Mouse (Mus musculus) frontal cortex, adult 2 months (tissue): ENCODE results near the gene Fbxl19. TPM values are rescaled to one million over a fixed set of nuclear protein-coding genes. Genes with fewer than 3 reads are reported as not detected.

Source experiments
- DNase-seq, 2 experiments: peaks; one replicate each; pipeline ENCODE4 v3.0.0; 2022; ENCODE audit warnings: low spot score in 1 of 2; ENCODE audit errors: extremely low spot score in 1 of 2
- polyA plus RNA-seq: library from polyadenylated mRNA; depleted of rRNA; stranded (reverse); fragments of >200 nt; gene quantifications from 2 replicates; pipeline ENCODE4 v1.2.3, GENCODE M21; 2012; rRNA removed

Fbxl19 gene
- polyA plus RNA-seq: 58.3 and 62.6 TPM in 2 replicates

- peak in 1 of 2 experiments; percentile 85 for DNase-seq
Measured at GRCm38 (mm10) chr7:127744366-127745045, at the start of gene Fbxl19. TSS of gene Fbxl19 (plus strand) at chr7:127744543.

GRCm38 (mm10) chr7:127698986-127699385, 45.4 kb upstream of the Fbxl19 start:
- DNase-seq: peak in 1 of 2 experiments; percentile 59

- DNase-seq: no peak
Measured at GRCm38 (mm10) chr7:127700712-127701331, 43.5 kb upstream of the Fbxl19 start.

- no peak for DNase-seq
Measured at GRCm38 (mm10) chr7:127703561-127704178, 40.7 kb upstream of the Fbxl19 start.

- DNase-seq: no peak
Measured at GRCm38 (mm10) chr7:127704598-127704997, 39.7 kb upstream of the Fbxl19 start.

GRCm38 (mm10) chr7:127705706-127706105, 38.6 kb upstream of the Fbxl19 start:
- no peak for DNase-seq

GRCm38 (mm10) chr7:127707045-127707956, 37.0 kb upstream of the Fbxl19 start:
- DNase-seq: no peak

- DNase-seq: no peak
Measured at GRCm38 (mm10) chr7:127707957-127708206, 36.5 kb upstream of the Fbxl19 start.

GRCm38 (mm10) chr7:127708207-127709078, 35.9 kb upstream of the Fbxl19 start, which contains the start of gene Bcl7c:
TSS of gene Bcl7c (minus strand) at chr7:127708933.
- peak; percentile 72 to 83 for DNase-seq

- no peak for DNase-seq
Measured at GRCm38 (mm10) chr7:127709261-127709979, 34.9 kb upstream of the Fbxl19 start.

- no peak for DNase-seq
Measured at GRCm38 (mm10) chr7:127711031-127711430, 33.3 kb upstream of the Fbxl19 start.

GRCm38 (mm10) chr7:127711456-127711855, 32.9 kb upstream of the Fbxl19 start:
- DNase-seq: no peak

GRCm38 (mm10) chr7:127712461-127713385, 31.6 kb upstream of the Fbxl19 start, which contains the start of gene Ctf1:
TSS of gene Ctf1 (plus strand) at chr7:127712736.
- DNase-seq: peak in 1 of 2 experiments; percentile 80

GRCm38 (mm10) chr7:127714816-127715215, 29.5 kb upstream of the Fbxl19 start:
- no peak for DNase-seq

GRCm38 (mm10) chr7:127716992-127717391, 27.4 kb upstream of the Fbxl19 start:
- peak in 1 of 2 experiments; percentile 67 for DNase-seq

- no peak for DNase-seq
Measured at GRCm38 (mm10) chr7:127718339-127718738, 26.0 kb upstream of the Fbxl19 start.

GRCm38 (mm10) chr7:127719258-127719657, 25.1 kb upstream of the Fbxl19 start:
- DNase-seq: no peak

- DNase-seq: no peak
Measured at GRCm38 (mm10) chr7:127725490-127725889, 18.9 kb upstream of the Fbxl19 start.
